Mouse (Mus musculus): ENCODE data around the gene Tex11. TPM values are rescaled to one million over a fixed set of nuclear protein-coding genes. Genes with fewer than 3 reads are reported as not detected.
"Not testable (repeated sequence)": the region's sequence is repeated elsewhere in the genome, so short reads cannot be mapped to it uniquely, and the experiment has no call there.

Tex11 gene
- not detected for total RNA-seq (2021)
- long read RNA-seq, experiment 1 = 0 reads
- long read RNA-seq, experiment 2 = 0 reads

DNA sequence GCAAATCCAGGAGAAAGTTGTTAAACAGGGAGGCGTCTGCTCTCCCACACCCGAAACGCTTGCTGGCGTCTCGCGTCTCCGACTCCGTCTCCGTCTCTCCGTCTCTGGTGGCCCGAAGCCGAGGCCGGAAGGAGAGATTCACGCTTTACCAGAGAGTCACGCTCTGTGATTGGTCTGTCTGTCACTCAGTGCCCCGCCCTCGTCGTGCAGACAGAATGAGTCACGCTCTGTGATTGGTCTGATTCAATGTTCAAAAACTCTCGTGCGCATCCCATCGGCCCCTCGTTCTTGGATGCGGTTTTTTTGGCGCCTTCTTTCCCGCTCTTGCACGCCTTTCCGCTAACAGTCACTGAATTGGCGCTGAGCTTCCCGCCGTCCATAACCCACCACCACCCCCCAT, at the start of gene Tex11:
Gene Tex11 (minus strand): TSS at position 127 of the 400 bp plus-strand sequence.
- no peak for DNase-seq

DNA sequence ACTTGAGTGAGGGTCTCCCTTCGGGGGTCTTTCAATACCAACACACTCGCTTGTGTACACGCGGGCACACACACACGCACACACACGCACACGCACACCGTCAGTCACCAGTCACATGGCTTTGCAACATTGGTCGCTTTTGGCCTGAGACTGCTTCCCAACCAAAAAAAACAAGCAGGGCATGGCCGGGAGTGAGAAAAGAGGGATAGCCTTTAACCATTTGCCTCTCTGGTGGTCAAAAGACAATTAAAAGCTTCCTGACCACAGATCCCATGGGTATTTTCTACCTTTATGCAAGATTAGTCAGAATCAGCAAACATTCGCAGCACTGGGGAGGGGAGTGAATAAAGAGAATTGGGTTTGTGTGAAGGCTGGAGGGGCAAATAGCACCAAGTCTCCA, 26.5 kb upstream of the Tex11 start, which contains the start of gene Slc7a3:
Gene Slc7a3 (minus strand): TSS at position 101 of the 400 bp plus-strand sequence.
- no peak for DNase-seq

GRCm38 (mm10) chrX:101085211-101085610, 25.7 kb upstream of the Tex11 start:
- DNase-seq = not testable (repeated sequence)

GRCm38 (mm10) chrX:101084192-101084591, 24.7 kb upstream of the Tex11 start:
- DNase-seq = no peak

- no peak for DNase-seq
Measured at GRCm38 (mm10) chrX:101065245-101065644, 5.8 kb upstream of the Tex11 start.

GRCm38 (mm10) chrX:101063503-101063902, 4.0 kb upstream of the Tex11 start:
- no peak for DNase-seq

DNA sequence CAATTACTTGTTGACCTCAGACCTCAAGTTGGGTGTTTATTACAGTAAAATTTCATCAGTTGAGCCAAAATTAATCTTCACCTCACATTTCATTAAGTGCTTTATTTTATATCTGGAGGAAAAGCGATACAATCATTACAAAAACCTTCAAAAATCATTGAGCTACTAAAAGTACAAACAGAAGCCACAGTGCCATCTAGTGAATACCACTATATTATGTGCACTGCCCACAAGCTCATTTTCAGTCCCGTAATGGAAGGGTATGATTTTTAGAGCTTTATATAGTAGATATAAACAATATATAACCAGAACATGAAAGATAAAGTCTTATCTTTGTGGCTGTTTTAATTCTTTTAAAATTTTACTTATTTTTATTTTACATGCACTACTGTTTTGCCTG, 115.8 kb downstream of the Tex11 start:
- DNase-seq = no peak

GRCm38 (mm10) chrX:100839211-100839610, 220.3 kb downstream of the Tex11 start:
- DNase-seq = no peak

DNA sequence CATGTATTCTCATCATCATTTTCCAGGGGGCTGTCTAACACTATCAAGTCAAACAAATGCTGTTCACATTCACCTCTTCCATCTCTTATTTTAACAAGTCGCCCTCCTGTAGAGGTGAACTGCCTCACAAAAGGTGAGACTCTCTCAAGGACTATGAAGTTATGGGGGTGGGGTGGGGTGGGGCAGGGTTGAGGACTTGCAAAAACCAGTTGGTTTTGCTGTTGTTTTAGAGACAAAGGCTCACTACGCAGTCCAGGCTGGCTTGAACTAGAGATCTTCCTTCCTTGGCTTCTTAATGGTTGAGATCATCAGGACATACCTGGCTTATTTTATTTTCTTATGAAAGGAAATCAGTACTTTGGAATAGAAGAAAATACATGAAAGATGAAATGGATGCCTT, 226.7 kb downstream of the Tex11 start:
- DNase-seq = no peak

- no peak for DNase-seq
Measured at GRCm38 (mm10) chrX:100825557-100825956, 233.9 kb downstream of the Tex11 start.

- no peak for DNase-seq
Measured at GRCm38 (mm10) chrX:100821149-100821548, 238.3 kb downstream of the Tex11 start.

GRCm38 (mm10) chrX:100818681-100819080, 240.8 kb downstream of the Tex11 start:
- no peak for DNase-seq

- no peak for DNase-seq
Measured at GRCm38 (mm10) chrX:100815766-100816165, 243.7 kb downstream of the Tex11 start.

GRCm38 (mm10) chrX:100814139-100814538, 245.3 kb downstream of the Tex11 start:
- DNase-seq = no peak

- no peak for DNase-seq
Measured at GRCm38 (mm10) chrX:100811129-100811528, 248.3 kb downstream of the Tex11 start.

DNA sequence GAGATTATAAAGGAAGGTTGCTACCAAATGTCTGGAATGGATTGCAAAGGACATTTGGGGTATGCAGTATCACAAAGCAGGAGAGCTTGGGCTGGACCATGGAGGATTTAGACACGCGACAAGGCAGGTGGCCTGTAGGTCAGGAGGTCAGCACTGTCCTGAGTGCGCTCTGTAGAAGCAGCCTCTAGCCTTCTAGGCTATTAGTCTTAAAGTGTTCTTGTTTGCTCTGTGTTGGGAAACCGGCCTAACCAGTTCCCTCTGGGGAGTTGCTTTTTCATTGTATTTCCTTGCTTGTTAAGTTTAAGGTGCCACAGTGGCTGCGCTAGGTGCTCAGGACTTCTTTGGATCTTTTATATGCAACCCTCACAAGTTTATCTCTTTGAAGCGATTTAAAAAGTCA, 257.4 kb downstream of the Tex11 start:
- DNase-seq = no peak

DNA sequence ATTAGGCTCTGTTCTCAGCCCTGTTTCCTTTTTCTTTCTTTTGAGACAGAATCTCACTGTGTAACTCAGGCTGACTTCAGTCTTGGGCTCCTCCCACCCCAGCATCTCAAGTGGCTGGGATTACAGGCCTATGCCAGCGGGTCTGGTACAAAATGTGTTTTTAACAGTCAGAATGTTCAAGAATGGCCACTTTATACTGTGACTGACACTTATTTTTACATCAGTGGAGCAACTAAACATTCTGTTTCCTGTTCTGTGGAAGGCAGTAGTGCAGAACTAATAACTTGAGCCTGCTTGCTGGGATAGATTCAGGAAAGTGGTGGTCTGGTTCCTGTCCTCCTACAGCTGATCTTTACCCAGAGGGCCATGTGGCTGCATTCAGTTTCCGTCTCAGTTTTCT, 258.8 kb downstream of the Tex11 start:
- no peak for DNase-seq

- DNase-seq = no peak
Measured at GRCm38 (mm10) chrX:100797851-100798527, 261.5 kb downstream of the Tex11 start.

DNA sequence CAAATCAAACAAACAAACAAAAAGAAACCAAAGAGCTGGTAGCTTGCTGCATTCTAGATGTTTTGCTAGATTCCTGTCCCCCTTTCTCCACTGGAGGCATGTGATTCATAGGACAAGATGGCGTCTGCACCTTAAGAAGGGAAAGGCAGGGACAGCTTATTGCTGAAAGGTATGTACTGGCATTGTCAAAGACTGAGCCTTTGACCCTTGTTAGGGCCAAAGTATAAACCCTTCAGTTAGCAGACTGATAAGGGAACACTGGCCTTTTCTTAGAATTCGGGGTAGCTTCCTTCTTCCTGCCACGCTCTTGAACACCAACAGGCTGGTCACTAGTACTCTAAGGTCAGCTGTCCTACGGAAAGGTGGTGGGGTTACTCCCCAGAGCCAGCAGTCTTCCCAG, 262.1 kb downstream of the Tex11 start:
- DNase-seq = no peak

GRCm38 (mm10) chrX:100796741-100797090, 262.8 kb downstream of the Tex11 start:
- DNase-seq = no peak

DNA sequence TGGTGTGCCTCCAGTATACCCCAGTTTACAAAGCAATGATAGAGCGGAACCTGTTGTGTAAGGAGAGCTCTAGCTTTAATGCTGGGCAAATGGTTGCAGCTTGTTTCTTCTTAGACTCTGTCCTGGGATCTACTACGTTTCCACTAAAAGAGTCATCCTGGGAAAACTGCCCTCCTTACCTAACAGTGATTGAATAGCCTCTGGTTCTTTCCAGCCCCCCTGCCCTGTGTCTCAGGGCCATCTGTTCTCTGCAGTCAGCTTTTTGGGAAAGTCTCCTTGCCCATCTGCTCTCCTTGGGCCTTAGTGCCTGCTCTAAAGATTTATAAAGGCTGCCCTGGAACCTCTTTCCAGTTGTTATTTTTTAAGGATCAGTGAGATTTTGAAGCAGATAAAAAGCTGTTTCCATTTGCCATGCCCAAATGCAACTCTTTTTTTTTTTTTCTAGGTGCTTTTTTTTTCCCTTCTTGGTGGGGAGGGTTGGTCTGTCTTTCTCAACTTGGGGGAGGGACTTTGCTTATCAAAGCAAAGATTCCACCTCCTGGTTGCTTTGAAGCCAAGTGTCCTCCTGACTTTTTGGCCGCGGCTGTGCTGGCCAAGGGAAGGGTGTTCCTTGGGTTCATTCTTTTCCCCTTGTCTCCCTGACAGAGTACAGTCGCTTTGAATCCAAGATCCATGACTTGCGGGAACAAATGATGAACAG, 263.3 kb downstream of the Tex11 start:
- no peak for DNase-seq

DNA sequence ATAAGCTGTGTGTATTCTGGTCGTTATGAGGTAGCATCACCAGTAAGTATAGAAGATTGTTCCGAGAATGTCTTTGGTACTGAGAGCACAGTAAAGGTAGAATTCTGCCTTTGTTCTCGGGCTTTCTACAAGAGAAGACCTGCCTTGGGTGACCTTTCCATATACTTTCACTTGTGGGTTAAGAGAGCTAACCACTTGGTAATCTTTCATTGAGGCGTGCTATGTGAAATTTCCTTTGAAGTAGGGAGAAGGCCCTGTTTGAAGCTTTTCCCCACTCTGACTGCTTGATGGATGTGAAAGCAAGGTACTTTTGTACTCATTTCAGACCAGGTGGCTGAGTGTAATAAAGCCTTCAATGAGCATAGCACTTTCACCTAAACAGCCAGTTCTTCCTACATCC, 270.1 kb downstream of the Tex11 start:
- no peak for DNase-seq
